Mouse (Mus musculus) intestine, embryonic 16.5 days (tissue): Measurements from ENCODE around the gene Gm39566. TPM values are rescaled to one million over a fixed set of nuclear protein-coding genes. Genes with fewer than 3 reads are reported as not detected.
"Not testable (repeated sequence)": the region's sequence is repeated elsewhere in the genome, so short reads cannot be mapped to it uniquely, and the experiment has no call there.

Experiments used
- ATAC-seq: fragments of 200-750 bp; cut with Nextera tagmentation; 2 replicates; pipeline ENCODE4 v1.8.0; 2017; ENCODE audit warnings: moderate TSS enrichment, moderate library complexity
- H3K27ac ChIP-seq: fragments of 300-500 bp; sonication (generic); 2 replicates; pipeline ENCODE4 v1.5.1; 2014; ENCODE audit warnings: mild to moderate bottlenecking, low read length
- H3K27me3 ChIP-seq: fragments of 300-500 bp; sonication (generic); replicated peaks from 2 replicates; pipeline ENCODE4 v1.6.1; 2014; ENCODE audit warnings: low read length, control low read depth, mixed read lengths; ENCODE audit not compliant: control insufficient read depth, insufficient read depth
- H3K36me3 ChIP-seq: fragments of 300-500 bp; sonication (generic); 2 replicates; pipeline ENCODE4 v1.6.1; 2014; ENCODE audit warnings: low read length, control low read depth; ENCODE audit not compliant: control insufficient read depth, insufficient read depth
- H3K4me1 ChIP-seq: fragments of 300-500 bp; sonication (generic); 2 replicates; pipeline ENCODE4 v1.6.1; 2014; ENCODE audit warnings: low read length, control low read depth, mixed read lengths; ENCODE audit not compliant: control insufficient read depth, insufficient read depth
- H3K4me2 ChIP-seq: fragments of 300-500 bp; sonication (generic); 2 replicates; pipeline ENCODE4 v1.6.1; 2014; ENCODE audit warnings: low read depth, low read length, control low read depth
- H3K4me3 ChIP-seq: fragments of 300-500 bp; sonication (generic); 2 replicates; pipeline ENCODE4 v1.5.1; 2014; ENCODE audit warnings: mild to moderate bottlenecking, low read length
- H3K9ac ChIP-seq: fragments of 300-500 bp; sonication (generic); 2 replicates; pipeline ENCODE4 v1.6.1; 2014; ENCODE audit warnings: low read depth, low read length
- H3K9me3 ChIP-seq: fragments of 300-500 bp; sonication (generic); 2 replicates; pipeline ENCODE4 v1.6.1; 2016; ENCODE audit warnings: low read length, control low read depth; ENCODE audit not compliant: control insufficient read depth
- WGBS: fragments of 180-500 bp; shearing (Covaris S2); extraction: QIAGEN DNeasy Blood & Tissue Kit; methylation state at CpG from one replicate; pipeline ENCODE4 v1.1.7; 2014; 5-methylcytosine and 5-hydroxymethylcytosine counted together
- polyA plus RNA-seq: library from polyadenylated mRNA; unstranded; fragments of >200 nt; fragmentation: Nextera tagmentation; extraction: Ambion mirVana; gene quantifications from 2 replicates; pipeline ENCODE4 v1.2.1, GENCODE M21; 2015

Gene Gm39566
- polyA plus RNA-seq: not detected in 2 replicates

DNA sequence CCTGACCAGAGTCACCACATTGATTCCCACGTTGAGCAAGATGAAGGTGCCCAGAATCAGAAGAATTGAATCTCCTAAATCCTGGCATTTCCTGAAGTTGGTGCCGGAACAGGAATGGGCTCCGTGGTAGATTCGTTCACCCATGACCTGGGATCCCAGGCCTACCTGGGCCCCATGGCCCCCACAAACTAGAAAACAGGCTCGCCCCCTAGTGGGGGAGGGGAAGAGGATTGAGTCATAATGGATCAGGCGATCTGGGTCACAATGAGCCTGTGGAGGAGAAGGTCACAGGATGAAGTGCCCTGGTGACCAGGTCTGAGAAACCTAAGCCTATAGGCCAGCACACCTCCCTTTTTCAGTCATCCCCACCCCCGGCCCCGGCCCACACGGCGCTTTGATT lies at the start of gene Gm39566:
Gene Gm39566, minus strand, starts transcription at position 144 of the 400 bp plus-strand sequence.
- H3K9ac ChIP-seq: no peak within 1 kb of the TSS
- no peaks in the 10 kb centered on the region for H3K36me3 ChIP-seq
- no peaks in the 10 kb centered on the region for H3K4me1 ChIP-seq
- H3K4me2 ChIP-seq: no peak within 1 kb of the TSS
- no peak within 1 kb of the TSS for H3K4me3 ChIP-seq
- ATAC-seq: no peak
- H3K9me3 ChIP-seq: peaks cover 9% of the 10 kb centered on the region
- no peak within 1 kb of the TSS for H3K27ac ChIP-seq
- no peaks in the 10 kb centered on the region for H3K27me3 ChIP-seq
- WGBS: 56% methylated on average over 10 of the region's 10 CpGs

- Histone ChIP-seq H3K4me3 (no peak overlapping the region), H3K9me3 (no peaks in the 10 kb centered on the region), H3K4me2 (no peak overlapping the region), H3K4me1 (no peaks in the 10 kb centered on the region), H3K9ac (no peak overlapping the region), H3K27me3 (no peaks in the 10 kb centered on the region), H3K27ac (no peak overlapping the region), H3K36me3 (no peaks in the 10 kb centered on the region)
- WGBS: 57% methylated on average over 8 of the region's 8 CpGs
- ATAC-seq: no peak
These were observed 49.2 kb upstream of the Gm39566 start for GRCm38 (mm10) chr11:69864138-69864860.

- H3K4me2 ChIP-seq, H3K4me1 ChIP-seq, H3K4me3 ChIP-seq, ATAC-seq, H3K27me3 ChIP-seq, H3K36me3 ChIP-seq, H3K9me3 ChIP-seq, H3K27ac ChIP-seq, H3K9ac ChIP-seq: not testable (repeated sequence)
- WGBS: 56% methylated on average over 3 of the region's 3 CpGs
These were observed 48.6 kb upstream of the Gm39566 start for GRCm38 (mm10) chr11:69863729-69864128.

DNA sequence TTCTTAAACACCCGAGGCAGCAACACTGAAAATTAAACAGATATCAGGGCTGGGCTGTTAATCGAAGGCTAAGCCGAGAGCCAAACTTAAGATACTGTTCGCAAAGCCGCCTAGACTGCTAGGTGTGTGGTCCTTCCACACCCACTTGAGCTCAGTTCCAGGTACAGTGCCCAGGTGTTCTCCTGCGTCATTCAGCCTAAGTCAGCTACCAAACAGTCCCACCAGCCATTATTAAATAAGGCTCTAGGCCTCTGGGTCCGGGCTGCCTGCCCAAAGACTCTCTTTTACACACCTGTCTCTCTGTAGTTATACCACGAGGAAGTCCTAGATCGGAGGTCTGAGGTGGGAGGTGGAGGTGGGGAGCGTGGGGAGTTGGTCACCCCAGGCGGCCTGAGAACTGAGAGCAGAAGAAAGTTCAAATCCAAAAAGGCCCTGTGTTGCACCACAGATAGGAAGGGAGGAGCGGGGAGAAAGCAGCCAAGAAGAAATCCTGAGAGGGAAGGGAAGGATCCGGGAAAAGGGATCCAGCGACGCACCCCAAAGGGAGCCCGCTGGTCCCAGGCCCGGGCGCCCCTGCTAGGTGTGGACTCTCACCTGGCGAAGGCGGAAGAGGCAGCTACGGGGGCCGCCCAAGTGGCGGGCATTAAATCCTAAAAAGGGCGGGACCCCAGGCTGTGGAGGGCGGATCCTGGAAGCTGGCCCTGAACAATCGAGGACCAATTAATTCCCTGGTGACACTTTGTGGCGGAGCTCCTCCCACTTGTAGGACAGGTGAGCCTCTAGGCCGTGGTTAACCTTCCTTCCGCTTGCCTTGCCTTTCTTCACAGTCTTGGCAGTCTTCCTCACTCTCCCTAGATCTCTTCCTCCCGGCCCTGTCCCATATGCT lies 43.3 kb upstream of the Gm39566 start, which contains the start of gene Tnk1:
Gene Tnk1, minus strand, starts transcription at position 618 of the 886 bp plus-strand sequence.
- H3K4me3 ChIP-seq: peak within 1 kb of the TSS; percentile 51
- peak within 1 kb of the TSS; percentile 74 for H3K9ac ChIP-seq
- peak within 1 kb of the TSS; percentile 82 for H3K27ac ChIP-seq
- WGBS: 18% methylated on average over 30 of the region's 30 CpGs
- no peaks in the 10 kb centered on the region for H3K36me3 ChIP-seq
- H3K9me3 ChIP-seq: no peaks in the 10 kb centered on the region
- peak within 1 kb of the TSS; percentile 28 for H3K4me2 ChIP-seq
- no peaks in the 10 kb centered on the region for H3K27me3 ChIP-seq
- peaks cover 5% of the 10 kb centered on the region; the same call in 1 of the 2 replicates for H3K4me1 ChIP-seq
- ATAC-seq: peak; percentile 95

- Histone ChIP-seq H3K4me2 (no peak overlapping the region), H3K27ac (no peak overlapping the region), H3K4me1 (peaks cover 5% of the 10 kb centered on the region; the same call in 1 of the 2 replicates), H3K9ac (no peak overlapping the region), H3K27me3 (no peaks in the 10 kb centered on the region), H3K36me3 (peaks cover 11% of the 10 kb centered on the region; the same call in 1 of the 2 replicates), H3K4me3 (no peak overlapping the region), H3K9me3 (no peaks in the 10 kb centered on the region)
- 38% methylated on average over 16 of the region's 16 CpGs for WGBS
- no peak for ATAC-seq
These were observed 40.2 kb upstream of the Gm39566 start for GRCm38 (mm10) chr11:69855347-69855746.

GRCm38 (mm10) chr11:69854680-69855079 lies 39.6 kb upstream of the Gm39566 start:
- 82% methylated on average over 10 of the region's 10 CpGs for WGBS
- Histone ChIP-seq H3K4me2 (no peak overlapping the region), H3K9me3 (no peaks in the 10 kb centered on the region), H3K27ac (no peak overlapping the region), H3K27me3 (no peaks in the 10 kb centered on the region), H3K36me3 (peaks cover 13% of the 10 kb centered on the region; the same call in 1 of the 2 replicates), H3K4me3 (no peak overlapping the region), H3K4me1 (peaks cover 5% of the 10 kb centered on the region; the same call in 1 of the 2 replicates), H3K9ac (no peak overlapping the region)
- ATAC-seq: no peak

GRCm38 (mm10) chr11:69853994-69854393 lies 38.9 kb upstream of the Gm39566 start:
- peaks cover 15% of the 10 kb centered on the region; the same call in 1 of the 2 replicates for H3K36me3 ChIP-seq
- 44% methylated on average over 7 of the region's 7 CpGs for WGBS
- H3K27ac ChIP-seq: peak overlapping the region; percentile 1; the same call in 1 of the 2 replicates
- peak; percentile 63 for ATAC-seq
- no peak overlapping the region for H3K4me2 ChIP-seq
- H3K9ac ChIP-seq: no peak overlapping the region
- no peak overlapping the region for H3K4me3 ChIP-seq
- H3K27me3 ChIP-seq: no peaks in the 10 kb centered on the region
- peaks cover 5% of the 10 kb centered on the region; the same call in 1 of the 2 replicates for H3K4me1 ChIP-seq
- H3K9me3 ChIP-seq: no peaks in the 10 kb centered on the region

DNA sequence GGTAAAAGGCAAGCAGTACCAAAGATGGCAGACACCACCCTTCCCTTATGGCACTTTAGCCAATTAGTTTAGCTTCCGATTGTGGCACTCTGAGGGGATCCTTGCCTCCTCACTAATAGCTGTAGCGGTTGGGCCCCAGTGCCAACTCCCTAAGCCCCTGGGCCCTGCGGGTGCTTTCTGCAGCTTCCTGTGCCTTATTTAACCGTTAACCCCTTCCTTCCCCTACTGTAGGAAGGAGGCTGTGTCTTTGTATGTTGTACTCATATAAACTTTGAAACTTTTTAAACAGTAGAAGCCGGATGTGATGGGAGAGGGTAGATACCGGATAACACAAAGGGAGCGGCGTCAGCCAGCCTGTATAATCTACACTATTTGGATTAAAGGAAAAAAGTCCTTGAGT lies 35.7 kb upstream of the Gm39566 start:
- Histone ChIP-seq H3K36me3 (peaks cover 21% of the 10 kb centered on the region; the same call in 1 of the 2 replicates), H3K9ac (no peak overlapping the region), H3K9me3 (no peaks in the 10 kb centered on the region), H3K4me3 (no peak overlapping the region), H3K4me2 (no peak overlapping the region), H3K27ac (no peak overlapping the region), H3K27me3 (no peaks in the 10 kb centered on the region), H3K4me1 (peaks cover 16% of the 10 kb centered on the region)
- no peak for ATAC-seq
- WGBS: 71% methylated on average over 8 of the region's 8 CpGs

DNA sequence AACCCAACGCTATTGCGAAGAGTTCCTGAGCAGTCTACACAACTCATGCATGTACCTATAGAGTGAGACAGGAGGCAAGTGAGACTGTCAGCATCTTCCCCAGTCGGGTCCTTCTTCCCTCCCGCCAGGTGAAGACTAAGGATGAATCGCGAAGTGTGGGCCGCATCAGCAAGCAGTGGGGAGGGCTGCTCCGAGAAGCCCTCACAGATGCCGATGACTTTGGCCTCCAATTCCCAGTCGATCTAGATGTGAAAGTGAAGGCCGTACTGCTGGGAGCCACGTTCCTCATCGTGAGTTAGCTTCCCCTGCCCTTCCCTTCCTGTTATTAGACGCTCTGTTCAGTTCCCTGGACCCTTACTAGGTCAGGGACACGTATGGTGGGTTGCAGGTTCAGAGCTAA lies 34.8 kb upstream of the Gm39566 start:
- Histone ChIP-seq H3K4me1 (peaks cover 19% of the 10 kb centered on the region), H3K9me3 (no peaks in the 10 kb centered on the region), H3K4me2 (no peak overlapping the region), H3K9ac (no peak overlapping the region), H3K27ac (no peak overlapping the region), H3K4me3 (no peak overlapping the region), H3K27me3 (no peaks in the 10 kb centered on the region), H3K36me3 (peaks cover 21% of the 10 kb centered on the region; the same call in 1 of the 2 replicates)
- 91% methylated on average over 15 of the region's 15 CpGs for WGBS
- ATAC-seq: no peak
